Comparison of ENCODE assay signal across 8 mouse cellular contexts in the genomic region with DNA sequence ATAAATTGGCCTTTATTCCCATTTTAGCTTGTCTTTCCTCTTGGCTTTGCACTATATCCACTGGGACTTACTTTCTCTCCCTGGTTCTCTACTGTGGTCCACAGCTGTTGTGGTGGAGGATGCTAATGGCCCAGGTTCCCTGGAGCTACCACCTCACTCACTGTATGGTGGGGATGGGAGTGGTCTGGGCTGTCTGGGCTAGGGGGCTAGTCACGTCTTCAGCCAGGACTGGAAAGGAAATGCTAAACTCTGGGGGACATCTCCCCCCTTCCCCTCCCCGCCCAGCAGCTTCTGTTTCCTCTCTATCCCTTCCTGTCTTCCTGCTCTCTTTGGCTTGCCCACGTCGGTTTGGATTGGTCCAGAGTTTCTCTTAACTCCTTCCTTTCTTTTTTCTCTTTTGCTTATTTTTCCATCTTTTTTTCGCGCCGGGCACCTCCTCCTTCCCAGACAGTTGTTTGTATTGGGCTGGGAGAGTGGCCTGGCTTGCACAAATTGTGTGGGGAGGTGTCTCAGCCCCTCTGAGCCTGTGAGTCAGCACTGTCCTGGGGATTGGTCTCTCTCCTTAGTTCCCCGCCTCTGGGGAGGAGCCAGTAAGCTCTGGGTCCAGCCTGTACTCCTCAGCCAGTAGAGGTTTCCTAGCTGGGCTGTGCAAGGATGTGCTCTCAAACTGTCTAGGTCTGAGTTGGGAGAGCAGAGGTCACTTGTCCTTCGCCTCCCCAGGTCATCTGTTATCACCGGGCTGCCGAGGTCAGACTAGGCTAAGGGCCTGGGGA. TPM values are rescaled to one million over a fixed set of nuclear protein-coding genes. Genes with fewer than 3 reads are reported as not detected.
DNase-seq lines count a peak whose midpoint lies in the region; ATAC-seq and TF ChIP-seq lines count a peak whose summit lies in the region.

No protein-coding gene starts in this region.

- POLR2A ChIA-PET in Patski (lab: Charles Lee) = interaction anchor here (0.6 to 4.2 kb wide), 12 partner anchors 9 to 1434 kb away, joined by 3 to 56 read pairs (median 4); a partner anchor contains a TSS

- H3K27ac ChIP-seq in hindbrain, embryonic 12.5 days = peak overlapping the region; percentile 67

- in situ Hi-C loops in Patski (cut with MboI; ENCODE audit: low pct_unique_long_range_greater_than_20kb) = no loop called here

- H3K36me3 ChIP-seq in hindbrain, embryonic 12.5 days = peaks cover 13% of the 10 kb centered on the region

- peaks cover 46% of the 10 kb centered on the region for H3K4me1 ChIP-seq in hindbrain, embryonic 12.5 days

- peak; percentile 91 for DNase-seq in Patski (ENCODE audit: low read depth, low spot score)
- peak; percentile 56 to 73 for DNase-seq in cerebellum, postnatal 25 days
- DNase-seq in frontal cortex, postnatal 25 days (ENCODE audit: low spot score in 2 of 2) = peak; percentile 40 to 51
- peak; percentile 70 to 71 for DNase-seq in left cerebral cortex, adult 18-20 months (ENCODE audit: low spot score in 2 of 2)
- DNase-seq in lung, postnatal 25 days (ENCODE audit: low spot score) = peak; percentile 92
- peak; percentile 73 for DNase-seq in retina, postnatal 1 day

- no peak for TF ChIP-seq CTCF in Patski (IDR thresholded peaks at IDR 0.05)

- H3K27me3 ChIP-seq in Patski = no peaks in the 10 kb centered on the region
- H3K27me3 ChIP-seq in hindbrain, embryonic 12.5 days = no peaks in the 10 kb centered on the region

- H3K9ac ChIP-seq in hindbrain, embryonic 12.5 days = peak overlapping the region; percentile 64

- CTCF ChIA-PET in Patski (lab: Charles Lee) = interaction anchor here (0.9 to 3.7 kb wide), 9 partner anchors 9 to 37 kb away, joined by 3 to 22 read pairs (median 5); a partner anchor contains a TSS

- ATAC-seq in Patski = peak; percentile 85
- ATAC-seq in hindbrain, embryonic 12.5 days (ENCODE audit: low FRiP score) = peak; percentile 24; the same call in 1 of the 2 replicates
- ATAC-seq in inflammation-experienced regulatory T-cells, adult 6 months = no peak

- peak overlapping the region; percentile 38 for H3K4me3 ChIP-seq in hindbrain, embryonic 12.5 days

- H3K9me3 ChIP-seq in hindbrain, embryonic 12.5 days (replicated peaks) = no peaks in the 10 kb centered on the region

- 4% methylated on average over 11 of the region's 11 CpGs for WGBS in hindbrain, embryonic 12.5 days

- H3K4me2 ChIP-seq in hindbrain, embryonic 12.5 days (replicated peaks) = peak overlapping the region; percentile 65

RNA-seq across cellular contexts. Expression of a gene that starts 2.9 kb away (rescaled TPM):
- polyA plus RNA-seq in Patski (2021) = 174 TPM
- 54.8 and 61.2 TPM in 2 replicates for polyA plus RNA-seq in hindbrain, embryonic 12.5 days (2016; fragmentation: Nextera tagmentation; extraction: Ambion mirVana)
- total RNA-seq in left cerebral cortex, adult 18-20 months (2021) = 10 to 100 TPM; 15.0 to 15.6 TPM
- polyA plus RNA-seq in inflammation-experienced regulatory T-cells, adult 6 months (2017; shearing (Covaris generic)) = 10 to 100 TPM; 31.2 to 34.1 (median 33.7) TPM

RNA-seq across cellular contexts. Expression of a gene that starts 3.0 kb away (rescaled TPM):
- 162 TPM for polyA plus RNA-seq in Patski (2021)
- polyA plus RNA-seq in hindbrain, embryonic 12.5 days (2016; fragmentation: Nextera tagmentation; extraction: Ambion mirVana) = 249 and 274 TPM in 2 replicates
- 1 to 10 TPM; 2.2 to 2.7 TPM for total RNA-seq in left cerebral cortex, adult 18-20 months (2021)
- polyA plus RNA-seq in inflammation-experienced regulatory T-cells, adult 6 months (2017; shearing (Covaris generic)) = 100 to 1,000 TPM in 1 of 3 experiments, 10 to 100 TPM in 2; 23.3 to 176 (median 34.8) TPM

RNA-seq across cellular contexts. Expression of a gene that starts 8.8 kb away (rescaled TPM):
- 68.4 TPM for polyA plus RNA-seq in Patski (2021)
- 63.8 and 66.1 TPM in 2 replicates for polyA plus RNA-seq in hindbrain, embryonic 12.5 days (2016; fragmentation: Nextera tagmentation; extraction: Ambion mirVana)
- total RNA-seq in left cerebral cortex, adult 18-20 months (2021) = 10 to 100 TPM; 57.2 to 66.1 TPM
- 1 to 10 TPM; 9.0 to 9.6 (median 9.5) TPM for polyA plus RNA-seq in inflammation-experienced regulatory T-cells, adult 6 months (2017; shearing (Covaris generic))

RNA-seq across cellular contexts. Expression of a gene that starts 9.5 kb away (rescaled TPM):
- polyA plus RNA-seq in Patski (2021) = 40.6 TPM
- 36.1 and 36.9 TPM in 2 replicates for polyA plus RNA-seq in hindbrain, embryonic 12.5 days (2016; fragmentation: Nextera tagmentation; extraction: Ambion mirVana)
- total RNA-seq in left cerebral cortex, adult 18-20 months (2021) = 10 to 100 TPM; 31.6 to 36.0 TPM
- polyA plus RNA-seq in inflammation-experienced regulatory T-cells, adult 6 months (2017; shearing (Covaris generic)) = 10 to 100 TPM; 43.1 to 63.7 (median 57.5) TPM

RNA-seq across cellular contexts. Expression of a gene that starts 15.3 kb away (rescaled TPM):
- polyA plus RNA-seq in Patski (2021) = 354 TPM
- polyA plus RNA-seq in hindbrain, embryonic 12.5 days (2016; fragmentation: Nextera tagmentation; extraction: Ambion mirVana) = 25.3 and 26.2 TPM in 2 replicates
- 10 to 100 TPM; 33.9 to 34.4 TPM for total RNA-seq in left cerebral cortex, adult 18-20 months (2021)
- 10 to 100 TPM; 41.1 to 46.1 (median 42.2) TPM for polyA plus RNA-seq in inflammation-experienced regulatory T-cells, adult 6 months (2017; shearing (Covaris generic))
